ENCODE assay signal across 17 mouse cellular contexts in the genomic region with DNA sequence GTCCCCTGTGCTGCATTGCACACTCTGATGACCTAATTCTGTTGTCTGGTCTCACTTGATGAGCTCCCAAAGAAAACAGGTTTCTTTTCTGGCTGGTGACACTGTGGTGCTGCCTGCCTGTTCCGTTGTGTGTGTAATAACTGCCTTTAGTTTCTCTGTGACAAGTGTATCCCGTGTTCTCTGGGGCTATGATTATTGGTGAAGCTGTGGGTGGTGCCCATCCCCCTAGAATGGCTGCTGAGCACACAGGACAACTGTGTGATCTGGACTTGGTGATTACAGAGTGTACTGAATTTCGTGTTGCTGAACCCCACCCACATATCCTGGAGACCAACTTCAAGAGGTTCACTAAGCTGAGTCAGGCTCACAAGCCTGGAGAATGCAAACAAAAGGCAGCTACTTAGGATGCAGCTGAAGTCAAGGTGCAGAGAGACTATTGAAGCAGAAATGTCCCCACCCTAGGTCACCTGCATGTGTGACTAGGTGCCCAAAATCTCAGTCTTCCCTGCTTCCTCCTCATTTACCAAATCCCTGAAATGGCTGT. TPM values are rescaled to one million over a fixed set of nuclear protein-coding genes. Genes with fewer than 3 reads are reported as not detected.
DNase-seq lines count a peak whose midpoint lies in the region; ATAC-seq and TF ChIP-seq lines count a peak whose summit lies in the region.
"Had no signal": no experiment of that assay in that cellular context is flagged by ENCODE, and none has a peak within 500 bp of the region (broad histone marks: within the 10 kb centered on the region; RNA-seq: fewer than 3 reads in every experiment).

No protein-coding gene starts in this region.

- intact Hi-C loops in left cerebral cortex, postnatal 25 days (cut with DNase I), result no loop called here

- H3K4me3 ChIP-seq in lung, postnatal 0 days (ENCODE audit: low read depth, low read length), result no peak overlapping the region
- no peak overlapping the region for H3K4me3 ChIP-seq in myocyte
- H3K4me3 ChIP-seq in forebrain, postnatal 0 days (ENCODE audit: low read depth, low read length), result no peak overlapping the region
- no peak overlapping the region for H3K4me3 ChIP-seq in hindbrain, embryonic 12.5 days
- H3K4me3 ChIP-seq: embryonic facial prominence, embryonic 12.5 days; forebrain, embryonic 12.5 days; heart, embryonic 15.5 days had no signal

- no peak overlapping the region for H3K9ac ChIP-seq in lung, postnatal 0 days (replicated peaks; ENCODE audit: low read depth)
- no peak overlapping the region for H3K9ac ChIP-seq in forebrain, postnatal 0 days
- no peak overlapping the region for H3K9ac ChIP-seq in hindbrain, embryonic 12.5 days
- H3K9ac ChIP-seq: embryonic facial prominence, embryonic 12.5 days; forebrain, embryonic 12.5 days; heart, embryonic 15.5 days; hindbrain, embryonic 14.5 days had no signal

- ATAC-seq in lung, postnatal 0 days, result peak; percentile 68
- no peak; the same call in 1 of the 2 replicates for ATAC-seq in forebrain, postnatal 0 days
- no peak for ATAC-seq in hindbrain, embryonic 12.5 days (ENCODE audit: low FRiP score)
- ATAC-seq: forebrain, embryonic 16.5 days had no signal

- H3K4me1 ChIP-seq in lung, postnatal 0 days (ENCODE audit: insufficient read depth, low read depth, low read length), result no peaks in the 10 kb centered on the region
- no peaks in the 10 kb centered on the region for H3K4me1 ChIP-seq in forebrain, postnatal 0 days (ENCODE audit: insufficient read depth)
- no peaks in the 10 kb centered on the region for H3K4me1 ChIP-seq in hindbrain, embryonic 12.5 days
- H3K4me1 ChIP-seq: embryonic facial prominence, embryonic 12.5 days; forebrain, embryonic 12.5 days; heart, embryonic 15.5 days had no signal

- WGBS in lung, postnatal 0 days, result 38% methylated on average over 3 of the region's 3 CpGs
- WGBS in forebrain, postnatal 0 days, result 69% methylated on average over 3 of the region's 3 CpGs
- 67% methylated on average over 3 of the region's 3 CpGs for WGBS in hindbrain, embryonic 12.5 days

- no peaks in the 10 kb centered on the region for H3K36me3 ChIP-seq in lung, postnatal 0 days (ENCODE audit: insufficient read depth, low read length)
- H3K36me3 ChIP-seq in myocyte (ENCODE audit: control insufficient read depth, insufficient read depth), result no peaks in the 10 kb centered on the region
- no peaks in the 10 kb centered on the region for H3K36me3 ChIP-seq in forebrain, postnatal 0 days (ENCODE audit: insufficient read depth)
- no peaks in the 10 kb centered on the region for H3K36me3 ChIP-seq in hindbrain, embryonic 12.5 days
- H3K36me3 ChIP-seq: embryonic facial prominence, embryonic 12.5 days; forebrain, embryonic 12.5 days; heart, embryonic 15.5 days had no signal

- H3ac ChIP-seq in myocyte (ENCODE audit: control insufficient read depth, insufficient read length), result no peak overlapping the region

- TF ChIP-seq CTCF in lung, postnatal 0 days (IDR thresholded peaks at IDR 0.05), result no peak
- TF ChIP-seq CTCF in forebrain, postnatal 0 days (IDR thresholded peaks at IDR 0.05; ENCODE audit: low read depth), result no peak

- TF ChIP-seq POLR2A in myocyte (IDR thresholded peaks at IDR 0.05; ENCODE audit: insufficient read length, low read depth), result no peak

- no peaks in the 10 kb centered on the region for H3K27me3 ChIP-seq in lung, postnatal 0 days (replicated peaks; ENCODE audit: insufficient read depth, low read length)
- no peaks in the 10 kb centered on the region for H3K27me3 ChIP-seq in myocyte (ENCODE audit: control insufficient read depth, insufficient read depth, insufficient read length)
- H3K27me3 ChIP-seq in forebrain, postnatal 0 days (ENCODE audit: insufficient read depth, low read length), result no peaks in the 10 kb centered on the region
- no peaks in the 10 kb centered on the region for H3K27me3 ChIP-seq in hindbrain, embryonic 12.5 days
- H3K27me3 ChIP-seq: embryonic facial prominence, embryonic 12.5 days; forebrain, embryonic 12.5 days; heart, embryonic 15.5 days had no signal

- peak; percentile 21 for DNase-seq in left cerebral cortex, adult 11 months (ENCODE audit: low spot score)
- no peak for DNase-seq in left cerebral cortex, postnatal 25 days (ENCODE audit: low spot score in 2 of 2)
- DNase-seq in lung, postnatal 0 days (ENCODE audit: low spot score), result peak; percentile 50
- DNase-seq in lung, postnatal 4 days, result no peak
- DNase-seq in forebrain, postnatal 0 days, result no peak
- DNase-seq: adrenal gland, postnatal 10 days; cerebellum, adult 11-12 months; cerebellum, postnatal 25 days; gastrocnemius, postnatal 14 days; heart, postnatal 14 days had no signal

- no peaks in the 10 kb centered on the region for H3K79me2 ChIP-seq in myocyte (ENCODE audit: control insufficient read depth, insufficient read depth)

- no peak overlapping the region for H3K4me2 ChIP-seq in lung, postnatal 0 days (replicated peaks; ENCODE audit: low read depth, low read length)
- H3K4me2 ChIP-seq in myocyte (ENCODE audit: low read depth), result peak overlapping the region; percentile 21
- no peak overlapping the region for H3K4me2 ChIP-seq in forebrain, postnatal 0 days (ENCODE audit: low read depth)
- H3K4me2 ChIP-seq in hindbrain, embryonic 12.5 days (replicated peaks), result no peak overlapping the region
- H3K4me2 ChIP-seq: embryonic facial prominence, embryonic 12.5 days; forebrain, embryonic 12.5 days; heart, embryonic 15.5 days; hindbrain, embryonic 14.5 days had no signal

- no peak overlapping the region for H3K27ac ChIP-seq in lung, postnatal 0 days (ENCODE audit: low read length)
- H3K27ac ChIP-seq in forebrain, postnatal 0 days (ENCODE audit: low read depth, low read length), result no peak overlapping the region
- no peak overlapping the region for H3K27ac ChIP-seq in hindbrain, embryonic 12.5 days
- H3K27ac ChIP-seq: embryonic facial prominence, embryonic 12.5 days; forebrain, embryonic 12.5 days; heart, embryonic 15.5 days; hindbrain, embryonic 14.5 days had no signal

- H3K9me3 ChIP-seq in lung, postnatal 0 days (ENCODE audit: low read length), result no peaks in the 10 kb centered on the region
- no peaks in the 10 kb centered on the region for H3K9me3 ChIP-seq in forebrain, postnatal 0 days (ENCODE audit: low read length)
- no peaks in the 10 kb centered on the region for H3K9me3 ChIP-seq in hindbrain, embryonic 12.5 days (replicated peaks)
- H3K9me3 ChIP-seq: embryonic facial prominence, embryonic 12.5 days; forebrain, embryonic 12.5 days; heart, embryonic 15.5 days had no signal

- 0 out of 2 replicates have a peak, but pooled peaks have one; percentile 9 for TF ChIP-seq EP300 in lung, postnatal 0 days (IDR thresholded peaks at IDR 0.05)

TF ChIP-seq in myocyte, 11 proteins besides CTCF, POLR2A, EP300 and RAD21:
- TF ChIP-seq TCF3 (IDR thresholded peaks at IDR 0.05; ENCODE audit: insufficient read length, low read depth) (no peak), MAX (IDR thresholded peaks at IDR 0.05; ENCODE audit: low read depth) (no peak), MYOG (IDR thresholded peaks at IDR 0.05; ENCODE audit: control insufficient read depth in 1 of 3, insufficient read depth in 1 of 3, insufficient read length in 2 of 3, low read depth in 2 of 3) (no peak), POLR2AphosphoS2 (IDR thresholded peaks at IDR 0.05; ENCODE audit: insufficient read length, low read depth) (no peak), MYOD1 (IDR thresholded peaks at IDR 0.05; ENCODE audit: control insufficient read depth in 1 of 3, insufficient read length in 2 of 3, low read depth in 2 of 3) (no peak), CEBPB (IDR thresholded peaks at IDR 0.05; ENCODE audit: insufficient read depth, poor library complexity, severe bottlenecking) (no peak), SRF (IDR thresholded peaks at IDR 0.05; ENCODE audit: control insufficient read depth, insufficient read length, low read depth) (no peak), USF1 (IDR thresholded peaks at IDR 0.05; ENCODE audit: low read depth) (no peak), E2F4 (IDR thresholded peaks at IDR 0.05; ENCODE audit: insufficient read depth) (no peak), TCF12 (IDR thresholded peaks at IDR 0.05; ENCODE audit: insufficient read depth, poor library complexity, severe bottlenecking) (no peak), REST (IDR thresholded peaks at IDR 0.05; ENCODE audit: insufficient read depth, insufficient read length) (no peak)

RNA-seq across cellular contexts. Expression of a gene that starts 18.9 kb away (rescaled TPM):
- total RNA-seq in left cerebral cortex, postnatal 25 days (2021), result under 1 TPM; 0.71 to 0.80 TPM
- 4.6 and 4.8 TPM in 2 replicates for polyA plus RNA-seq in lung, postnatal 0 days (2015; fragmentation: Nextera tagmentation; extraction: Ambion mirVana)
- polyA plus RNA-seq in myocyte (2012; fragmentation: generic; extraction: Trizol), result 0.31 TPM
- 0.85 and 2.7 TPM in 2 replicates for total RNA-seq in forebrain, postnatal 0 days (2014; rRNA removed)
- 0.69 and 1.4 TPM in 2 replicates for polyA plus RNA-seq in forebrain, postnatal 0 days (2015; fragmentation: Nextera tagmentation; extraction: Ambion mirVana)
- 1.1 and 1.8 TPM in 2 replicates for polyA plus RNA-seq in hindbrain, embryonic 12.5 days (2016; fragmentation: Nextera tagmentation; extraction: Ambion mirVana)

RNA-seq across cellular contexts. Expression of a gene that starts 48.9 kb away (rescaled TPM):
- total RNA-seq in left cerebral cortex, postnatal 25 days (2021), result 10 to 100 TPM; 30.6 to 34.9 TPM
- polyA plus RNA-seq in lung, postnatal 0 days (2015; fragmentation: Nextera tagmentation; extraction: Ambion mirVana), result 26.9 and 28.2 TPM in 2 replicates
- polyA plus RNA-seq in myocyte (2012; fragmentation: generic; extraction: Trizol), result 14.5 TPM
- total RNA-seq in forebrain, postnatal 0 days (2014; rRNA removed), result 54.5 and 63.1 TPM in 2 replicates
- 43.7 and 45.7 TPM in 2 replicates for polyA plus RNA-seq in forebrain, postnatal 0 days (2015; fragmentation: Nextera tagmentation; extraction: Ambion mirVana)
- polyA plus RNA-seq in hindbrain, embryonic 12.5 days (2016; fragmentation: Nextera tagmentation; extraction: Ambion mirVana), result 59.4 and 61.8 TPM in 2 replicates

Comparison
In these comparisons a context has a peak if more than half of its experiments do, and no peak if none do; other contexts are left out.
1. DNase-seq: peak in left cerebral cortex, adult 11 months (single experiment) and lung, postnatal 0 days (single experiment); none in left cerebral cortex, postnatal 25 days (0 of 2), lung, postnatal 4 days (0 of 2) and forebrain, postnatal 0 days (single experiment).